Mouse (Mus musculus): Measurements from ENCODE around the gene Arhgef10l. TPM values are rescaled to one million over a fixed set of nuclear protein-coding genes. Genes with fewer than 3 reads are reported as not detected.

Arhgef10l gene
- polyA plus RNA-seq (2014; fragmentation: Nextera tagmentation; extraction: Ambion mirVana), result 9.7 and 12.9 TPM in 2 replicates

- no peaks in the 10 kb centered on the region for H3K9me3 ChIP-seq (replicated peaks; ENCODE audit: control insufficient read depth, low read length)
- H3K27me3 ChIP-seq (ENCODE audit: control insufficient read depth, insufficient read depth, low read length), result peaks cover 4% of the 10 kb centered on the region; the same call in 1 of the 2 replicates
- no peak within 1 kb of the TSS for H3K27ac ChIP-seq (ENCODE audit: low read depth, low read length)
- no peak within 1 kb of the TSS for H3K4me2 ChIP-seq
- 67% methylated on average over 11 of the region's 11 CpGs for WGBS (ENCODE audit: insufficient replicate concordance)
- no peak; the same call in 1 of the 2 replicates for ATAC-seq (replicated peaks; ENCODE audit: insufficient number of reproducible peaks, low FRiP score, low TSS enrichment)
- H3K4me1 ChIP-seq (ENCODE audit: control insufficient read depth, insufficient read depth, low read length), result peaks cover 18% of the 10 kb centered on the region
- H3K36me3 ChIP-seq (ENCODE audit: control insufficient read depth, insufficient read depth, low read length), result no peaks in the 10 kb centered on the region
- H3K4me3 ChIP-seq (ENCODE audit: low read depth, low read length), result no peak within 1 kb of the TSS
- H3K9ac ChIP-seq (ENCODE audit: low read depth, low read length), result no peak within 1 kb of the TSS
These were observed at the start of gene Arhgef10l for GRCm38 (mm10) chr4:140665760-140666159. Gene Arhgef10l, minus strand, starts transcription at chr4:140666012.

- Histone ChIP-seq H3K4me1 (ENCODE audit: control insufficient read depth, insufficient read depth, low read length) (peaks cover 8% of the 10 kb centered on the region), H3K9me3 (replicated peaks; ENCODE audit: control insufficient read depth, low read length) (no peaks in the 10 kb centered on the region), H3K4me3 (ENCODE audit: low read depth, low read length) (no peak overlapping the region), H3K9ac (ENCODE audit: low read depth, low read length) (no peak overlapping the region), H3K36me3 (ENCODE audit: control insufficient read depth, insufficient read depth, low read length) (peaks cover 55% of the 10 kb centered on the region), H3K27me3 (ENCODE audit: control insufficient read depth, insufficient read depth, low read length) (no peaks in the 10 kb centered on the region), H3K4me2 (no peak overlapping the region), H3K27ac (ENCODE audit: low read depth, low read length) (0 out of 2 replicates have a peak overlapping the region, but pooled peaks have one; percentile 1)
- ATAC-seq (replicated peaks; ENCODE audit: insufficient number of reproducible peaks, low FRiP score, low TSS enrichment), result no peak
- 86% methylated on average over 5 of the region's 5 CpGs for WGBS (ENCODE audit: insufficient replicate concordance)
These were observed 48.8 kb upstream of the Arhgef10l start for GRCm38 (mm10) chr4:140714586-140714985.

- Histone ChIP-seq H3K4me1 (ENCODE audit: control insufficient read depth, insufficient read depth, low read length) (peaks cover 8% of the 10 kb centered on the region), H3K4me3 (ENCODE audit: low read depth, low read length) (no peak overlapping the region), H3K36me3 (ENCODE audit: control insufficient read depth, insufficient read depth, low read length) (peaks cover 61% of the 10 kb centered on the region), H3K27ac (ENCODE audit: low read depth, low read length) (peak overlapping the region; percentile 59; the same call in 1 of the 2 replicates), H3K9me3 (replicated peaks; ENCODE audit: control insufficient read depth, low read length) (no peaks in the 10 kb centered on the region), H3K27me3 (ENCODE audit: control insufficient read depth, insufficient read depth, low read length) (no peaks in the 10 kb centered on the region), H3K4me2 (no peak overlapping the region), H3K9ac (ENCODE audit: low read depth, low read length) (peak overlapping the region; percentile 39; the same call in 1 of the 2 replicates)
- peak; percentile 70 for ATAC-seq (replicated peaks; ENCODE audit: insufficient number of reproducible peaks, low FRiP score, low TSS enrichment)
- WGBS (ENCODE audit: insufficient replicate concordance), result 48% methylated on average over 29 of the region's 29 CpGs
These were observed 47.9 kb upstream of the Arhgef10l start for GRCm38 (mm10) chr4:140713480-140714365.

- Histone ChIP-seq H3K27ac (ENCODE audit: low read depth, low read length) (no peak overlapping the region), H3K9ac (ENCODE audit: low read depth, low read length) (no peak overlapping the region), H3K36me3 (ENCODE audit: control insufficient read depth, insufficient read depth, low read length) (peaks cover 52% of the 10 kb centered on the region), H3K4me2 (no peak overlapping the region), H3K9me3 (replicated peaks; ENCODE audit: control insufficient read depth, low read length) (no peaks in the 10 kb centered on the region), H3K27me3 (ENCODE audit: control insufficient read depth, insufficient read depth, low read length) (no peaks in the 10 kb centered on the region), H3K4me1 (ENCODE audit: control insufficient read depth, insufficient read depth, low read length) (peaks cover 17% of the 10 kb centered on the region), H3K4me3 (ENCODE audit: low read depth, low read length) (no peak overlapping the region)
- 79% methylated on average over 5 of the region's 5 CpGs for WGBS (ENCODE audit: insufficient replicate concordance)
- no peak for ATAC-seq (replicated peaks; ENCODE audit: insufficient number of reproducible peaks, low FRiP score, low TSS enrichment)
These were observed 45.5 kb upstream of the Arhgef10l start for GRCm38 (mm10) chr4:140711360-140711759.

- no peak overlapping the region for H3K27ac ChIP-seq (ENCODE audit: low read depth, low read length)
- peaks cover 49% of the 10 kb centered on the region for H3K36me3 ChIP-seq (ENCODE audit: control insufficient read depth, insufficient read depth, low read length)
- no peak for ATAC-seq (replicated peaks; ENCODE audit: insufficient number of reproducible peaks, low FRiP score, low TSS enrichment)
- 83% methylated on average over 10 of the region's 10 CpGs for WGBS (ENCODE audit: insufficient replicate concordance)
- H3K4me3 ChIP-seq (ENCODE audit: low read depth, low read length), result no peak overlapping the region
- no peak overlapping the region for H3K9ac ChIP-seq (ENCODE audit: low read depth, low read length)
- no peak overlapping the region for H3K4me2 ChIP-seq
- H3K27me3 ChIP-seq (ENCODE audit: control insufficient read depth, insufficient read depth, low read length), result no peaks in the 10 kb centered on the region
- no peaks in the 10 kb centered on the region for H3K9me3 ChIP-seq (replicated peaks; ENCODE audit: control insufficient read depth, low read length)
- H3K4me1 ChIP-seq (ENCODE audit: control insufficient read depth, insufficient read depth, low read length), result peaks cover 20% of the 10 kb centered on the region
These were observed 45.0 kb upstream of the Arhgef10l start for GRCm38 (mm10) chr4:140710781-140711180.

- Histone ChIP-seq H3K4me1 (ENCODE audit: control insufficient read depth, insufficient read depth, low read length) (peaks cover 24% of the 10 kb centered on the region), H3K27me3 (ENCODE audit: control insufficient read depth, insufficient read depth, low read length) (no peaks in the 10 kb centered on the region), H3K9me3 (replicated peaks; ENCODE audit: control insufficient read depth, low read length) (no peaks in the 10 kb centered on the region), H3K36me3 (ENCODE audit: control insufficient read depth, insufficient read depth, low read length) (peaks cover 41% of the 10 kb centered on the region), H3K9ac (ENCODE audit: low read depth, low read length) (no peak overlapping the region), H3K4me3 (ENCODE audit: low read depth, low read length) (no peak overlapping the region), H3K4me2 (no peak overlapping the region), H3K27ac (ENCODE audit: low read depth, low read length) (no peak overlapping the region)
- WGBS (ENCODE audit: insufficient replicate concordance), result 85% methylated on average over 10 of the region's 10 CpGs
- no peak for ATAC-seq (replicated peaks; ENCODE audit: insufficient number of reproducible peaks, low FRiP score, low TSS enrichment)
These were observed 43.8 kb upstream of the Arhgef10l start for GRCm38 (mm10) chr4:140709617-140710016.

GRCm38 (mm10) chr4:140709111-140709510 is 43.3 kb upstream of the Arhgef10l start:
- Histone ChIP-seq H3K4me2 (no peak overlapping the region), H3K9me3 (replicated peaks; ENCODE audit: control insufficient read depth, low read length) (no peaks in the 10 kb centered on the region), H3K36me3 (ENCODE audit: control insufficient read depth, insufficient read depth, low read length) (peaks cover 37% of the 10 kb centered on the region), H3K27ac (ENCODE audit: low read depth, low read length) (no peak overlapping the region), H3K4me1 (ENCODE audit: control insufficient read depth, insufficient read depth, low read length) (peaks cover 24% of the 10 kb centered on the region), H3K4me3 (ENCODE audit: low read depth, low read length) (no peak overlapping the region), H3K9ac (ENCODE audit: low read depth, low read length) (0 out of 2 replicates have a peak overlapping the region, but pooled peaks have one; percentile 12), H3K27me3 (ENCODE audit: control insufficient read depth, insufficient read depth, low read length) (no peaks in the 10 kb centered on the region)
- WGBS (ENCODE audit: insufficient replicate concordance), result 86% methylated on average over 7 of the region's 7 CpGs
- ATAC-seq (replicated peaks; ENCODE audit: insufficient number of reproducible peaks, low FRiP score, low TSS enrichment), result no peak

GRCm38 (mm10) chr4:140708297-140708927 is 42.6 kb upstream of the Arhgef10l start:
- peaks cover 27% of the 10 kb centered on the region for H3K4me1 ChIP-seq (ENCODE audit: control insufficient read depth, insufficient read depth, low read length)
- ATAC-seq (replicated peaks; ENCODE audit: insufficient number of reproducible peaks, low FRiP score, low TSS enrichment), result no peak
- H3K4me2 ChIP-seq, result no peak overlapping the region
- no peaks in the 10 kb centered on the region for H3K27me3 ChIP-seq (ENCODE audit: control insufficient read depth, insufficient read depth, low read length)
- no peak overlapping the region for H3K4me3 ChIP-seq (ENCODE audit: low read depth, low read length)
- H3K9ac ChIP-seq (ENCODE audit: low read depth, low read length), result 0 out of 2 replicates have a peak overlapping the region, but pooled peaks have one; percentile 12
- no peaks in the 10 kb centered on the region for H3K9me3 ChIP-seq (replicated peaks; ENCODE audit: control insufficient read depth, low read length)
- 80% methylated on average over 18 of the region's 18 CpGs for WGBS (ENCODE audit: insufficient replicate concordance)
- no peak overlapping the region for H3K27ac ChIP-seq (ENCODE audit: low read depth, low read length)
- peaks cover 37% of the 10 kb centered on the region for H3K36me3 ChIP-seq (ENCODE audit: control insufficient read depth, insufficient read depth, low read length)
